Mouse (Mus musculus) liver, postnatal 0 days (tissue): ENCODE data around the gene Lrwd1.

Experiments
- CTCF ChIP-seq: sonication (generic); IDR thresholded peaks from 2 replicates; pipeline ENCODE4 v1.5.1; 2016; ENCODE audit warnings: antibody characterized with exemption, low read depth
- EP300 ChIP-seq: IDR thresholded peaks from 2 replicates; pipeline ENCODE4 v1.6.1; 2016; ENCODE audit warnings: antibody characterized with exemption, low read depth, mild to moderate bottlenecking

DNA sequence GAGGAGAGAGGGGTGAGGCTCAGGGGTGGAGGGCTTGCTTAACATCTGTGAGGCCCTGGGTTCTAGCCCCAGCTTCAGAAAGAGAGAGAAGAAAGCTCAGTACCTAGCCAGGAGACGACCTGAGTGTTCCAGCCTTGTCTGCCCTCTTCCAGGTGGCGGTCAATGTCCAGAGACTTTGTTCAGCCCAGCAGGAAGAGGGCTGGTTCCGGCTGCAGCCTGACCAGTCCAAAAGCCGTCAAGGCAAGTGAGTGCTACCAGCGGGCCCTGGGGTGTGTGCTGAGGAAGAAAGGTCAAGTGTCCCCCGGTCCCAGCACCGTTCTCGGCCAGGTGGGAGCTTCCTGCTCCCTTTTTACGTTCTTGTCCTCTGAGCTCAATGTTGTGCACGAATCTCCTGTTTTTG, 37.3 kb downstream of the Lrwd1 start:
- TF ChIP-seq CTCF (no peak), EP300 (no peak)
